Mouse (Mus musculus) natural killer cell, adult 2 months (primary cell): ENCODE measurements around the gene Lmf1.

ENCODE experiments used
- DNase-seq, 2 experiments: peaks; one replicate each; pipeline ENCODE4 v3.0.0; 2022; ENCODE audit warnings: low spot score in 2 of 2

Gene Lmf1

GRCm38 (mm10) chr17:25568206-25568605, 10.7 kb upstream of the Lmf1 start:
- DNase-seq = no peak

- DNase-seq = no peak
Observed at GRCm38 (mm10) chr17:25568880-25569279, 10.0 kb upstream of the Lmf1 start.

- no peak for DNase-seq
Observed at GRCm38 (mm10) chr17:25569833-25570647, 8.8 kb upstream of the Lmf1 start.

DNA sequence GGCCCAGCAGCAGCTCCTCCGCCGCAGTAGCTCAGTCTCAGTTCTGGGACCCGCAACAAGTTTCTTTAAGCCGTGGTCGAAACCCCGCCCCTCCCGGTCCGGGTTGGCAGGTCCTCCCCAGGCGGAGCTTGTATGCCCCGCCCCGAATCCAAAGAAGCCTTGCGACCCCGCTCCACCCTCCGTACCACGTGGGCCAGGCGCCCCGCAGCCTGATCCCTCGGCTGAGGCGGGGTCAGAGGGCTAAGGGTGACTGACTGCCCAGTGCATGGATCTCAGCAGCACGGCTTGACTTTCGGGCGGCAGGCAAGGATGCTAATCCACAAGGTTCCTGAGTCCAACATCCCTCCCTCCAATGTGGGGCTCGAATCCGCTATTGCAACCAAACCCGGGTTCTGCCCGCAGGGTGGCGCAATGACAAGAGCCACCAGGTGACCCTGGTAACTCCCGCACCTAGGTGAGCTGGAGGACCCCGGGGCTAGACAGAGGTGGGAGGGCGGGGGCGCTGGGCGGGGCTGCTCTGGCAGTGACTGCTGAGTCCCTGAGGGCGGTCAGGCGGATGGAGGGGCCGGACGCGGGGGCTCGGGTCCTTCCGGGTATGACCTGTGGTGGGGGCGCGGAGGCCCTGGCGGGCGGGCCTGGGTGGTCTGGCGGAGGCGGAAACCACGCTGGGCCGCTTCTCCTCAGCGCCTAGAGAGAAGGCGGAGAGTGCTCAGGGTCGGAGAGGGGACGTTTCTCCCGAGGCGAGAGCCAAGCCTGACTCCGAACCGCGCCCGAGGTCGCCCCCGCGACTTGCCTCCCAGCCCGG, 8.0 kb upstream of the Lmf1 start, which contains the start of gene Sox8:
Sox8 (minus strand) TSS at position 39 of the 805 bp plus-strand sequence.
- peak; percentile 55 to 68 for DNase-seq

GRCm38 (mm10) chr17:25571453-25571820, 7.4 kb upstream of the Lmf1 start:
- DNase-seq = no peak

GRCm38 (mm10) chr17:25575208-25575971, 3.5 kb upstream of the Lmf1 start:
- DNase-seq = no peak

GRCm38 (mm10) chr17:25576034-25576433, 2.9 kb upstream of the Lmf1 start:
- no peak for DNase-seq

DNA sequence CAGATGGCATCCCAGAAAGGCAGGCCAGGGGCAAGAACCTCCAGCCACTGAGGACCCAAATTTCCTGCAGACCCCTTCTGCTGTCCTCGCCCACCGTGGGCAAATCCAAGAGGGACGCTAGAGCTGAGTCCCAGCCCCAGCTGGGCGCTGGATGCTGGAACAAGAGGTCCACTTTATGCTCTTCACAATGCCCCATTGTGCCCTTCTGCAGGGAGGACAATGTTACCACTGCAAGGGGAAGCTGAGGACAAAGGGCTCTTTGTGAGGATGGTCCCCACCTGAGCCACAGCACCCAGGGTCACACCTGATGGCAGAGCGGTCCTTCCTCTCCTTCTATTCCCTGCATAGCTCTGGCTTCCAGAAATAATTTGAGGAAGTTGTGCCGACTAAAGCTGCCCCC, 1.6 kb upstream of the Lmf1 start:
- no peak for DNase-seq

DNA sequence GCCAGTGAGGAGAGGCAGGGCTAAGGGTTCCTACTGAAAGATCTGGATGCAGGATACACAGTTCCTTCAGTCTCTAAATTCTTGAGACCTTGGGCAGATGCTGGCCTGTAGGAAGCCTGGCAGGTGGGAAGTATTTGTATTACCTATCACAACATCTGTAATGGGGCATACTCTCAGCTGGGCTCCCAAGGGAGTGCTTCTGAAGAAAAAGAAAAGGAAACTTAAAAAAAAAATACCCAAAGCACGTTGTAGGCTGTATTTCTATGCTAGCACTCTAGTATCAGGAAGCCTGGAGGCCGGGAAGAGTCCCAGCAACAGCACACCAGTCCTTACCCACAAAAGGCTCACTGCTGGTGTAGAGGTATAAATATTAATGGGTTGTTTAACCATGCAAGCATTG, 1.2 kb upstream of the Lmf1 start:
- DNase-seq = no peak

DNA sequence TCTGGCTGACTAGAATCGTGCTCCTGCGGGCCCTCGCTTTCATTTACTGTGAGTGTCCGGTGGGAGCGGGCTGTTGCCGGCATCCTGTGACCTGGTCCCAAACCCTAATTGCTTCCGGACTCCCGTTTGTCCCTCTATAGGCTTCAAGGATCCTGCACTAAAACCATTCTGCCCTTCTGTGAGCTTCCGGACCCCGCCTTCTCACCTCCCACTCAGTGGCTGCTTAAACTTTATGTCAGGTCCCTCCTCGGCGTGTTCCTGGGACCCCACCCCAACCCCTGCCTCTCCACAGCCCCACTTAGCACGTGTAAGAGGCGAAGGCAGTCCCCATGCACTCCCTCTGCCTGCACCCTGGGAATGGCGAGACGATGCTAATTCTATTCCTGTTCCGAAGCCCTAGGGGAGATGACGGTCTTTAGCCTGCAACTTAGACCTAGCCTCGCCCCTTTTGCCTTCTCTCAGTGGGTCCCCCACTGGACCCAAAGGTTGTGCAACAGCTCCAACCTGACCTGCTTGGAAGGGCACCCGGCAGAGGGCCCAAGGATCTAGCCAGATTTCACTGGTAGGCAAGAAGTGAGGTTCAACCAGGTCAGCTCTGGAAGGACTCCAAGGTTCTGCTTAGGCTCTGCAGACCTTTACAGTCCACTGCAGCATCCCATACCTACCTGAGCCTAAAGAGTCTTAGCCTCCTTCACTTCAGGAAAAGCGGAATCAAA, 605 bp downstream of the Lmf1 start:
- DNase-seq = no peak

GRCm38 (mm10) chr17:25582076-25582475, 3.2 kb downstream of the Lmf1 start:
- no peak for DNase-seq

DNA sequence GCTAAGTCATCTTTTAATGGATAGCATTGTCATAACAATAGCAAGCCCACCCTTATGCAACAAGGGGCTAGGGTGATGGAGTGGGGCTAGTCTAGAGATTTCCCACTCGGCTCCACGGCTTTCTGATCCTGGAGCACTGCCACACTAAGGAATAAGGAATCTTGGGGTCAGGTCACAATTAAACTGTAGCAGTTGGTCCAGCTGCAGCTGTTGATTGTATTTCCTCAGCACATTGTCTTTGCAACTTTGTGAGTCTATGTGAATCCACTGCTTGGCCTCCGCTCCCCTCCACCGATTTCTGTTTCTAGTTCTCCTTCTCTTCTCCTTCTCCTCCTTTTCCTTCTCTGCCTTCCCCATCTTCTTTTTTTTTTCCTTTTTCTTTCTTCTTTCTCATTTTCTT, 4.2 kb downstream of the Lmf1 start:
- no peak for DNase-seq

- peak in 1 of 2 experiments; percentile 46 for DNase-seq
Observed at GRCm38 (mm10) chr17:25583858-25584257, 5.0 kb downstream of the Lmf1 start.

DNA sequence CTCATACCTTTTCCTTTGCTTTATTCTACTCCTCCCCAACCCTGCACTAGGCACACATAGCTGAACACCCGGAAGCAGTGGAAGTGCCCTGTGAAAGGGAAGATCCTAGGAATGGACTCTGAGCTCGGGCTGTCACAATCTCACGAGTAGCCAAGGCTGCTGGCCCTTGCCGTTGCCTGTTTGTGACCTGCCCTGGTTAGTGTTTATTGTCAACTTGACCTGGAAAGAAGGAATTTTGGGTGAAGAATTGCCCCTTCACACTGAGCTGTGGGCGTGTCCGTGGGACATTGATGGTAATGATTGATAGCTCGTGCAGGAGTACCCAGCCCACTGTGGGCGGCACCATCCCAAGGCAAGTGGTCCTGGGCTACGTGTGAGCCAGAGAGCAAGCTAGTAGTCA, 5.8 kb downstream of the Lmf1 start:
- no peak for DNase-seq

DNA sequence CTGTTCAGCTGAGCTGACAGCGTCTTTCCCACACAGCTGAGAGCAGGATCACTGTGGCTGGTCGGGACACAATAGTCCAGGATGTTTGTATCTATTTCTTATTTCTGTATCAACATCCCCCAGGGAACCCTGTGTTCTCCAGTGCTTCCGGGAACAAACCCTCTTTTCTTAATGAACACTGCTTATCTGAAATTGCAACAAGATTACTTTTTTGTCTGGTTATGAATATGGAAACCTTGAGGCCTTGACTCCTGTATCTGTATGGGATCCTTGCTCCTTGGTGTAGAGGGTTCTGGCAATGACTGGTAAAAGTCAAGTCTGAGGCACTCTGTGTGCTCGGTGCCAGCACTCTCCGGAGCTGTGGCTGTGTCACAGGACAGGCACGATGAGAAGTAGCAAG, 11.2 kb downstream of the Lmf1 start:
- DNase-seq = no peak

DNA sequence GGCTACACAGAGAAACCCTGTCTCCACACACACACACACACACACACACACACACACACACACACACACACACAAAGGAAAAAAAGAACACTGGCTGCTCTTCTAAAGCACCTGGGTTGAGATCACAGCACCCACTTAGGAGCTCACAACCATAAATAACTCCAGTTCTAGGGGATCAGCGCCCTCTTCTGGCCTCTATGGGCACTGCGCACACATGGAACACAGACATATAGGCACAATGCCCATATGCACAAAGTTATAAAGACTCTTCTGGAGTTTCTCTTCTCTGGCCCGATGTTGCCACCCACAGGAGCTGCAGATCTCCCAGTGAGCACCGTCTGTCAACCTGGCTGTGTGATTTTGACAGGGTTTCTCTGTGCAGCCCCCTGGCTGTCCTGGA, 12.1 kb downstream of the Lmf1 start:
- DNase-seq = no peak

DNA sequence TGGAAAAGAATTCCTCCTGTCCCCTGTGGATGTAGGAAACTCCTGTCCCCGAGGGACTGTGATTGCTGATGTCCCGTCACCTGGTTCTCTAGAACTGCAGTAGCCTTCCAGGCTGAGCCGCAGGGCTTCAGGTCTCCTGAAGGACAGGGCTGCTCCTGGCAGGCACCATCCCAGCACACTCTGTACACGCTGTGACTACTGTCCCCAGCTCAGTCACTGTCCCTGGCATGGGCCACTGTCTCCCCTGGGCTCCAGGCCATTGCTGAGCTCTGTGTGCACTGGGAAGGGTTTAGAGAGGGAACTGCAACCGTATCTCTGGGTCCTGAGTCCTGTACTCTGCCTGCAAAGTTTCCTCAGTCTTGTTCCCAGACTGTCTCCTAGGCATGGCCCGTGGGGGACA, 13.5 kb downstream of the Lmf1 start:
- no peak for DNase-seq

- DNase-seq = no peak
Observed at GRCm38 (mm10) chr17:25593411-25594261, 14.8 kb downstream of the Lmf1 start.

- DNase-seq = no peak
Observed at GRCm38 (mm10) chr17:25595495-25595894, 16.6 kb downstream of the Lmf1 start.

DNA sequence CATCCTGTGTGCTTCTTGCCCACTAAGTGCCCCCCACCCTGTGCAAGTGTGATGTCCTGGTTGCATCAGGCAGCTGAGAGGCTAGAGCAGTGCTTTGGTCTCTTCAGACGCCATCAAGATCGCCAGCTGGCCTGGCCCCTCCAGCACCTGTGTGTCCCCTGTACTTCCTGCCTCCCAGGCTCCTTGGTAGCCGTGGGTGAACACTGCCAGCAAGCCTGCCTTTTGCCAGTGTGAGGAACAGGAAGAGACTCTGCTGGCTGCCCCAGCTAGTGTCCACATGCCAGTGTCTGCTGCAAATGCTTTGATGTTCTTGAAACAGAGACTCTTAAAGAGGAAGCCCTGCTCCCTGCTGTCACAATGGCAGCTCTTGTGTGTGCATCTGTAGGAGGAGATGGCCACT, 18.7 kb downstream of the Lmf1 start:
- DNase-seq = peak in 1 of 2 experiments; percentile 14

GRCm38 (mm10) chr17:25602366-25602765, 23.5 kb downstream of the Lmf1 start:
- no peak for DNase-seq
